Mouse (Mus musculus) heart, embryonic 11.5 days (tissue): ENCODE measurements at regions not wholly inside any gene's neighbourhood (a gene's known extent, or its start where the extent isn't known, plus 50 kb on each side); places are given as distances from the start of the nearest gene placed in this dataset.

ENCODE experiments used
- ATAC-seq: fragments of 200-750 bp; cut with Nextera tagmentation; replicated peaks from 2 replicates; pipeline ENCODE4 v1.8.0; 2017; ENCODE audit warnings: moderate library complexity; ENCODE audit not compliant: insufficient number of reproducible peaks, low FRiP score, low TSS enrichment
- H3K27ac ChIP-seq: fragments of 300-500 bp; sonication (generic); 2 replicates; pipeline ENCODE4 v1.5.1; 2014; ENCODE audit warnings: mild to moderate bottlenecking, low read depth, low read length
- H3K27me3 ChIP-seq: fragments of 300-500 bp; sonication (generic); 2 replicates; pipeline ENCODE4 v1.6.1; 2014; ENCODE audit warnings: mild to moderate bottlenecking, low read length, mixed read lengths; ENCODE audit not compliant: control insufficient read depth, insufficient read depth
- H3K36me3 ChIP-seq: fragments of 300-500 bp; sonication (generic); 2 replicates; pipeline ENCODE4 v1.6.1; 2014; ENCODE audit warnings: mild to moderate bottlenecking, low read length, moderate library complexity, mixed read lengths; ENCODE audit not compliant: control insufficient read depth, insufficient read depth
- H3K4me1 ChIP-seq: fragments of 300-500 bp; sonication (generic); 2 replicates; pipeline ENCODE4 v1.6.1; 2014; ENCODE audit warnings: low read length; ENCODE audit not compliant: control insufficient read depth, insufficient read depth
- H3K4me2 ChIP-seq: fragments of 300-500 bp; sonication (generic); 2 replicates; pipeline ENCODE4 v1.6.1; 2014; ENCODE audit warnings: mild to moderate bottlenecking, moderate library complexity
- H3K4me3 ChIP-seq: fragments of 300-500 bp; sonication (generic); 2 replicates; pipeline ENCODE4 v1.5.1; 2014; ENCODE audit warnings: low read depth, low read length
- H3K9ac ChIP-seq: fragments of 300-500 bp; sonication (generic); 2 replicates; pipeline ENCODE4 v1.6.1; 2014; ENCODE audit warnings: mild to moderate bottlenecking, low read depth, low read length, moderate library complexity
- H3K9me3 ChIP-seq: fragments of 300-500 bp; sonication (generic); replicated peaks from 2 replicates; pipeline ENCODE4 v1.6.1; 2016; ENCODE audit warnings: low read length; ENCODE audit not compliant: control insufficient read depth
- WGBS: fragments of 180-500 bp; shearing (Covaris S2); extraction: QIAGEN DNeasy Blood & Tissue Kit; methylation state at CpG from one replicate; pipeline ENCODE4 v1.1.7; 2014; ENCODE audit not compliant: insufficient replicate concordance; 5-methylcytosine and 5-hydroxymethylcytosine counted together

DNA sequence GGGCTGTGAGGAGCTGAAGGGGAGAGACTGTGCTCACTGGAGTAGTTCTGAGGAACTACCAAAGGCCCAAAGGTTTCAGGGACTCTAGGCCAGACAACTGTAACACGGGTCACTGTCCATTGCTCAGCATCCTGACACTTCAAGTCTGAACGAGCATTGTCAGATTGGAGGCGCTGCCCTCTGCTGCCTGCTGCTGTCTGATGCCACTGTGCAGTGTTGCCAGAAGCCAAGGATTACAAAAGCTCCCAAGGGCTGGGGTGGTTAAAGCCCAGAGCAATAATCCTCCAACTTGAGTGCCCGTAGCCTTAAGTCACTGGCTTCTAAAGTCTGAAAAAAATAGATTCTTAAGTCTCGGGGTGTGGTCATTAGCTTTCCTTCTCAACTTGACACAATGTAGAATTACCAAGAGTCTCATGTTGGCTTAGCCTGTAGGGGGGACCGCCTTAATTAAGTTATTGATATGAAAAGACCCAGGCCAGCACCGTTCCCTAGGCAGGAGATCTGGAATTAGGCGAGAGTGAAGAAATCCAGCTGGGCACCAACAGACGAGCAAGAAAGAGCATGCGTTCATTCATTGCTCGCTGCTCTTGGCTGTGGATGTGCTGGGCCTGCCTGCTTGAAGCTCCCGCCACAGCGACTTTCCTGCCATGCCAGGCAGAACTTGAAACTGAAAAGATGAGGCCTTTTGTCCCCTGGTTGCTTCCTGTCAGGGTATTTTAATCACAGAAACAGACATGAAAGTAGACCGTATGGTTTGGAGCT, 166.2 kb downstream of the Tex36 start:
- Histone ChIP-seq H3K27ac (no peak overlapping the region), H3K27me3 (no peaks in the 10 kb centered on the region), H3K9me3 (no peaks in the 10 kb centered on the region), H3K9ac (no peak overlapping the region), H3K36me3 (no peaks in the 10 kb centered on the region), H3K4me1 (no peaks in the 10 kb centered on the region), H3K4me3 (no peak overlapping the region), H3K4me2 (no peak overlapping the region)
- no peak for ATAC-seq
- 71% methylated on average over 14 of the region's 14 CpGs for WGBS

DNA sequence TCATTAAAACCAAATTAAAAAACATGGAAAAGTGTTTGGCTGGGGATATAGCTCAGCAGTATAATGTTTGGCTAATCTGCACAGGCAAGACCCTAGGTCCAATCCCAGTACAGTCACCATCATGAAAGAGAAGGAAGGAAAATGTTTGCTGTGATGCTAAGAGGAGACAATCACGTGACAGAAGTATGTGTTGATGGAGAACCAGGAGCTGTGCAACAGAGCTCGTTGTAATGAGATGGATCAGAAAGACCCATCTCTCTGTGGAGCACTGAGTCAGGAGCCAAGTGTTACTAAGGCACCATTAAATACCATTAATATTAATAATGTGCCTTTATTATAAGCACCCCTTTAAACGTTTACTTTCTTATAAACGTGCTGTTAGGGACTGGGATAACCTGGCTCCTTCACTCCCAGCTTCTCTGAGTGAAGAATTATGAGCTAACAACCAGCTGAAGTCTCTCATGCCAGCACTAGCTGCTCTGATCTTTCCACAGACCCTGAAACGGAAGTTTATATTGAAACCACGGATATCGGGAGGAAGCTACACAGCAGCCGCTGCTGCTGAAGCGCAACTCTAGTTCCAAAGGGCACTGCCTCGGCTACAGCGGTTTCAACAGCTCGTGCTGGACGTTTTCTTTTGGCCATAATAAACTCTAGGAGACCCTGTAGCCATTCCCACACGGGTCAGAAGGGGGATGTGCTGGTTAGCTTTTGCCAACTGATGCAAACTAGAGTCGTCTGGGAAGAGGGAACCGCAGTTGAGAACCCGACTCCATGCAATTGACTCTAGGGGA, 167.7 kb downstream of the Tex36 start:
- no peak for ATAC-seq
- no peak overlapping the region for H3K4me2 ChIP-seq
- H3K4me1 ChIP-seq: no peaks in the 10 kb centered on the region
- H3K4me3 ChIP-seq: no peak overlapping the region
- WGBS: 68% methylated on average over 17 of the region's 17 CpGs
- no peaks in the 10 kb centered on the region for H3K27me3 ChIP-seq
- no peaks in the 10 kb centered on the region for H3K36me3 ChIP-seq
- H3K9ac ChIP-seq: no peak overlapping the region
- H3K9me3 ChIP-seq: no peaks in the 10 kb centered on the region
- H3K27ac ChIP-seq: no peak overlapping the region

DNA sequence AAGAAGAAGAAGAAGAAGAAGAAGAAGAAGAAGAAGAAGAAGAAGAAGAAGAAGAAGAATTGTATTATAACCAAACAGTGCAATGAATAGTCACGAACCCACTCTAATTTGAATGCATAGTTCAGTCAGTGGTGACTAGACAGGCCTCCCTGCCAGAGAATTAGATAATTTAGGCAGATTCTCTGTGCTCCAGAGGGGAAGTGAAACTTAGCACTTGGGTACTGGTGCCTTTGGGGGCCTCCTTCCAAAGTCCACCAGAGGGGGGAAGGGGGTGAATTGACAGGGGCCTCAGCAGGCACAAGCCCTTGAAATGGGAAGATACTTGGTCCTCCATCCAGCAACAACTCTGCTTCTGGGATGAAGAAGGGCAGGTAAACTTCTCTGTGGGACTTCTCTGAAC, 169.6 kb downstream of the Tex36 start:
- H3K4me1 ChIP-seq: no peaks in the 10 kb centered on the region
- WGBS: 88% methylated on average over 1 of the region's 1 CpGs
- H3K27ac ChIP-seq: no peak overlapping the region
- no peak overlapping the region for H3K9ac ChIP-seq
- no peaks in the 10 kb centered on the region for H3K27me3 ChIP-seq
- no peaks in the 10 kb centered on the region for H3K36me3 ChIP-seq
- H3K9me3 ChIP-seq: no peaks in the 10 kb centered on the region
- no peak overlapping the region for H3K4me3 ChIP-seq
- ATAC-seq: no peak
- no peak overlapping the region for H3K4me2 ChIP-seq

DNA sequence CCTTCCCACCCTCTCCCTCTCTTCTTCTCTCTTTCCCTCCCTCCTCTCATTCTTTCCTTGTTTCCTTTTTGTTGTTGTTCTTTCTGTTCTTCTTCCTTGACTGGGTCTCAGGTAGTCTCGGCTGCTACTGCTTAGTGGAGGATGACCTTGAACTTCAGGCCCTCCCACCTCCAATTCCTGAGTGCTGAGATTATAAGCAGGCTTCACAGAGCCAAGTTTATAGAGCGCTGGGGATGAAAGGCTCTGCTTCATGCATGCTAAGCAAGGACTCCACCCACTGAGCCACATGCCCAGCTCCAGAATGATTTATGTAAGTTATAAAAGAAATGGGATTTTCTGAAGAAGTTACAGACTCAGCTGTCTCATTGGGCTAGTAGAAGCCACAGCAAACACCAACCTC, 199.9 kb downstream of the Tex36 start:
- WGBS: 64% methylated on average over 2 of the region's 2 CpGs

DNA sequence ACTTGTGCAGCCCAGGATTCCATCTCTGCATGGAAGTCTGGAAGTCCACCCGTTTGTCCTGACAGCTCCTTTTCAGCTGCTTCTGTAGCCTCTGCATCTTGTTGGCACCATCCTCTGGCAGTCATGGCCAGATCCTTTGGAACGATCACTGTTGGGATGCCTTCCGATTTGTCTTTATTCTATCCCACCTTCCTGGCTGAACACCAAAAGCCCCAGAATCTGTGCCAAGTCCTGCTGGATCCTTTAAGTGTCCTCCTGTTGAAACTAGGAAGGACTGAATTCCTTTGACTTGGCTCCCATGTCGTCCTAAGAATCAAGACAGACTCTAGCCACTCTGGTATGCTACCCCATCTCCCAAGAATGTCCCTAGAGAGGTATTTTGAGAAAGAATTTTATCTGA, 201.3 kb downstream of the Tex36 start:
- ATAC-seq: no peak
- no peaks in the 10 kb centered on the region for H3K9me3 ChIP-seq
- H3K4me2 ChIP-seq: no peak overlapping the region
- no peak overlapping the region for H3K4me3 ChIP-seq
- H3K27ac ChIP-seq: no peak overlapping the region
- WGBS: 70% methylated on average over 4 of the region's 4 CpGs
- 0 out of 2 replicates have a peak, but pooled peaks cover 3% of the 10 kb centered on the region for H3K27me3 ChIP-seq
- no peak overlapping the region for H3K9ac ChIP-seq
- no peaks in the 10 kb centered on the region for H3K36me3 ChIP-seq
- H3K4me1 ChIP-seq: no peaks in the 10 kb centered on the region

More for the DNA sequence above, 199.9 kb downstream of the Tex36 start:
- no peak for ATAC-seq
- no peaks in the 10 kb centered on the region for H3K27me3 ChIP-seq
- H3K4me2 ChIP-seq: no peak overlapping the region
- no peak overlapping the region for H3K9ac ChIP-seq
- no peak overlapping the region for H3K27ac ChIP-seq
- H3K9me3 ChIP-seq: no peaks in the 10 kb centered on the region
- no peak overlapping the region for H3K4me3 ChIP-seq
- H3K4me1 ChIP-seq: no peaks in the 10 kb centered on the region
- H3K36me3 ChIP-seq: no peaks in the 10 kb centered on the region

DNA sequence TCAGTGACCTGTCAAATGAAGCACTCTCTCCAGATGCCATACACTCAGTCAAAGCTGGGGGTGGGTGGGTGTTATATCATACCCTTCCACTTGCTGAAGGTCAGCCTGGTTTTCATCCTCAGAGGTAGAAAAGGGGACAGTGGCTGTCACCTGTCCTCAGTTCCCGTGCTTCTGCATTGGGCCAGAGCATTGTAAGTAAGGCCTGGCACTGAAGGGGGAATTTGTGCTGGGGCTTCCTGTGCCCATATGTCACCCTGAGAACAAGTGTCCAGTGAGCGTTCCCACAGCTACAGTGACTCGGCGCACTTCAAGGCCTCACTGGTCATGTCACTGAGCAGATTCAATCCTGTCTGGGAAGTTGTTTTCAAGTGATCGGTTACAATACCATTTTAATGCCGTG, 213.2 kb downstream of the Tex36 start:
- no peak for ATAC-seq

DNA sequence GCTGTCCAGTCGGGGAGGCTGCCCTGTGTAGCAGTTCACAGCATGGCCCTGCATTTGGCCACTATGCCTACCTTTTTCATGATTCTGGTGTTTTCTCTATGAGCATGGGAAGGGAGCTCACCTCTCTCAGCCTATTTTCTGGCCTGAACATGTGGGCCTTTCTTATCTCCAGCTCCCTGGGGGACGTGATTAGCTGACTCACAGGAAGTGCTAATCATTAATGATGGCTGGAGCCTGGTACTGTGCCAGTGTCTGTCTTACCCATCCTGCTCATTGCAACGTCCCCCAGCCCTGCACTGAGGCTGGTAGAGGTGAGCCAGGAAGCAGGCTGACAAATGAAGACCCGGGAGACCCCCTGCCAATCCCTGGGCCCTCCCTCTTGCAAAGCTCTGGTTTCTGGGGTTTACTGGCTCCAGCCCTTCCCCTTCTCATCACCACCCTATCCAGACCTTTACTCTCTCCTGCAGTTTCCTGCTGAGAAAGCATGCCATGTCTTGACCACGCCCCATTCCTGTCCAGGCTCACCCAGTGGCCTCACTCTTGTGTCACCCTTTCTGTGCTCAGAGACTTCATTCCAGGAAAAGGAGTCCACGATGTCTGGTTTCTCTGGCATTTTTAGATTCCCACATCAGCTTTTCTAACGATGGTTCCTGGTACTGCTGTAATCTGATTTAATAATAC, 219.8 kb downstream of the Tex36 start:
- H3K27ac ChIP-seq: no peak overlapping the region
- H3K4me1 ChIP-seq: peaks cover 3% of the 10 kb centered on the region; the same call in 1 of the 2 replicates
- no peak overlapping the region for H3K4me3 ChIP-seq
- no peak overlapping the region for H3K4me2 ChIP-seq
- 43% methylated on average over 7 of the region's 7 CpGs for WGBS
- H3K9ac ChIP-seq: no peak overlapping the region
- H3K9me3 ChIP-seq: no peaks in the 10 kb centered on the region
- no peaks in the 10 kb centered on the region for H3K27me3 ChIP-seq
- no peaks in the 10 kb centered on the region for H3K36me3 ChIP-seq
- no peak for ATAC-seq

More for the DNA sequence above, 213.2 kb downstream of the Tex36 start:
- H3K9ac ChIP-seq: no peak overlapping the region
- WGBS: 77% methylated on average over 6 of the region's 6 CpGs
- H3K27me3 ChIP-seq: no peaks in the 10 kb centered on the region
- no peak overlapping the region for H3K4me2 ChIP-seq
- H3K27ac ChIP-seq: no peak overlapping the region
- H3K4me1 ChIP-seq: no peaks in the 10 kb centered on the region
- H3K36me3 ChIP-seq: no peaks in the 10 kb centered on the region
- H3K9me3 ChIP-seq: no peaks in the 10 kb centered on the region
- H3K4me3 ChIP-seq: no peak overlapping the region

DNA sequence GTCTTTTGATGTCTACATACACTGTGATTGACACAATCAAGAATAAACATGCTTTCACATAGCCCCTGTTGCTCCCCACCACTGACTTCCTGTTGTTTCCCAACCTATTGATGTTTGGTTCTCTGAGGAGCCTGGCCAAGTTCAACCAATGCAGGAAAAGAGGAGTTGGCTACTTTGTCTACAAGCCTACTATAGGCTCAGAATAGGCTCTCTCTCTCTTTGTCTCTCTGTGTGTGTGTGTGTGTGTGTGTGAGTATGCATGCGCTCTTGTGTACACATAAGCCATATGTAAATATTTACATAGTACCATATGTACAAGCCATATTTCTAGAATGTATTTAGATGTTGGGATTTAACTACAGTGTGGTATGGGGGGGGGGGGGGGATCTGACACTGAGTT, 222.6 kb downstream of the Tex36 start:
- no peak overlapping the region for H3K4me3 ChIP-seq
- peaks cover 3% of the 10 kb centered on the region; the same call in 1 of the 2 replicates for H3K4me1 ChIP-seq
- H3K27ac ChIP-seq: no peak overlapping the region
- H3K36me3 ChIP-seq: no peaks in the 10 kb centered on the region
- WGBS: 81% methylated on average over 1 of the region's 1 CpGs
- no peaks in the 10 kb centered on the region for H3K9me3 ChIP-seq
- H3K9ac ChIP-seq: no peak overlapping the region
- no peaks in the 10 kb centered on the region for H3K27me3 ChIP-seq
- H3K4me2 ChIP-seq: no peak overlapping the region
- ATAC-seq: no peak
